Mouse (Mus musculus): ENCODE data around the gene Zfp54.
"Not testable (repeated sequence)": the region's sequence is repeated elsewhere in the genome, so short reads cannot be mapped to it uniquely, and the experiment has no call there.

The Zfp54 gene

GRCm38 (mm10) chr17:21422664-21423599 is at the start of gene Zfp54:
TSS of gene Zfp54 (plus strand) at chr17:21423227.
- DNase-seq (ENCODE audit: low read depth, low spot score), result peak; percentile 74

GRCm38 (mm10) chr17:21375311-21375710 is 47.7 kb upstream of the Zfp54 start:
- peak; percentile 69 for DNase-seq (ENCODE audit: low read depth, low spot score)

DNA sequence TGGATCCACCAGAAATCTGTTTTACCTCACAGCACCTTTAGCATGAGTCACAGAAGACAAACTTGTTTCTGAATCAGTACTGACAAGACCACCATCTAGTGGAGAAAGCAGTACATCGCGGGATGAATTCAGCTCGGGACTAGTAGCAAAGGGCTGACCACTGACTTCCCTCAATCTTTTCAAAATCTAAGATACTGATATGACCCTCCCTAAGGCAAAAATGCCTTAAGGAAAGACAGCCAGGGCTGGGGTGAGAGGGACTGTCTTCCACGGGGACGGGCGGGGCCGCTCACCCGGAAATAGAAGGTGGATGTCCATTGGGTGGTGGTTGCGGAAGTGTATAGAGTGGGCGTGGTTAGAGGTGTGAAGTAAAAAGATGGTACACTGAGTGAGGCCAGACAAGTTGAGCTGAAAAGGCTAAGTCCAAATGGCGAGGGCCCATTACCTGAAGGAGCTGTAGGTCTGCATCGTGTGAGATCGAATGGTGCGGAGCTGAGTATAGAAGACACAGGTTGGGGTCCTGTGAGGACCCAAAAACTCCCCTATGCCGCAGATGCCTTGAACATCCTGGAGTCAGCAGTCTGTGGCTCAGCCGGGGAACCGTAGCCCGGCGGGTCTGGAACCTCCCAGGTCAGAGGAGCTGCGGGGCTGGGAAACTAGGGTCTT is 39.5 kb upstream of the Zfp54 start, which contains the start of gene Zfp677:
Gene Zfp677, plus strand, starts transcription at position 358 of the 666 bp plus-strand sequence.
- DNase-seq (ENCODE audit: low read depth, low spot score), result peak; percentile 64

GRCm38 (mm10) chr17:21384057-21384411 is 39.0 kb upstream of the Zfp54 start:
- no peak for DNase-seq (ENCODE audit: low read depth, low spot score)

DNA sequence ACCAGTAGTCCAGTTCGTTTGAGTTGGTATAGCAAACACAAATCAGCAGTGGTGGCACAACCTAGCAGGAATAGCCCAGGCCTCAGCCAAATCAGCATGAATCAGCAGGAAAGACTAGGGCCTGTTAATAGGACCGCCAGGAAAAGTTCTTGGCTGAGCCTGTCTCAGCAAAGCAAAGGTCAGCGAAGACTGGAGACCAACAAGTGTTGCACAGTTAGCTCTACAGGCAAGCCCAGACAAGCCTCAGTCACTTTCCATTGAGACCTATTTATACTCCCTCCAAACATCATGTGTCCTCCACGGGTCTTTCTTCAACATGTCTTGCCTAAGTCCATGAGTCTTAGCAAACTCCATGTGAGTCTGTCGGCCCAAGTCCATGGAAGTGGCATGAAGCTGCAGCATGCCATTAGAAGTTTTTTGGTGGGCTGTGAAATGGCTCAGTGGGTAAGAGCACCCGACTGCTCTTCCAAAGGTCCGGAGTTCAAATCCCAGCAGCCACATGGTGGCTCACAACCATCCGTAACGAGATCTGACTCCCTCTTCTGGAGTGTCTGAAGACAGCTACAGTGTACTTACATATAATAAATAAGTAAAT is 15.9 kb downstream of the Zfp54 start:
- peak; percentile 20 for DNase-seq (ENCODE audit: low read depth, low spot score)

DNA sequence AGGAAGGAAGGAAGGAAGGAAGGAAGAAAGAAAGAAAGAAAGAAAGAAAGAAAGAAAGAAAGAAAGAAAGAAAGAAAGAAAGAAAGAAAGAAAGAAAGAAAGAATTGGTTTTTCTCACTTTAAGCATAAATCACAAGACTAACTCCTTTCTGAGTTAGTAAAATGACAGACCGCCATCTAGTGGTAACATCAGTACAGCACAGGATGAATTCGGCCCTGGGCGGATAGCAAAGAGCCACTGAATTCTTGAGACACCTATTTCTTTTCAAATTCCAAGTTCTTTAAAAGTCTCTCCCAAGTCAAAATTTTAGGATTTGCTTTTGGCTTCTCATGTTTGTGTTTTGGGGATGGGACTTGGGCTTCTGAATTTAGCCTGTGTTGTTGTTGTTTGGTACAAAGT is 26.6 kb downstream of the Zfp54 start:
- peak; percentile 82 for DNase-seq (ENCODE audit: low read depth, low spot score)

DNA sequence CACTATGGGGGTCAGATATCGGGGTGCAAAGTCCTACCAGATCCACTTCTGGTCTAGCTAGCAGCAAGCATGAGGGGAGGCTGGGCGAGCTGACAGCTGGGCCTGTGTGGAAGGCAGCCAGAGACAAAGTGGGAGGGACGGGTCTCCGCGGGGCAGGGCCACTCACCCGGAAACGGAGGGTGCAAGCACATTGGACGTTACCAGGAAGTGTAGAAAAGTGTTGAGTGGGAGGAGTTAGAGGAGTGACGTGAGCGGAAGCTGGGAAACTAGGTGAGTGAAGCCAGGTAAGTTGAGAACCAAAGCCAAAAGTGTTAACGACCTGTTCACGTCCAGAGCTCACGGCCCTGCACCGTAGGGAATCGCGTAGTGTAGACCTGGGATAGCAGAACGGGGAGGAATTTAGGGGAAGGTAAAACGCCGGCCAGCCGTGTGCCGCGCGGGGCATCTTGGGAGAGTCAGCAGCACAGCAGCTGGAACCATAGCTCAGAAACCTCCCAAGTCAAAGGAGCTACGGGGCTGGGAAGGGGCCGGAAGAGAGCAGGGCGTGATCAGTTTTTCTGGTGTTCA is 27.2 kb downstream of the Zfp54 start, which contains the start of gene Zfp51:
Gene Zfp51, plus strand, starts transcription at position 237 of the 567 bp plus-strand sequence.
- peak; percentile 95 for DNase-seq (ENCODE audit: low read depth, low spot score)

DNA sequence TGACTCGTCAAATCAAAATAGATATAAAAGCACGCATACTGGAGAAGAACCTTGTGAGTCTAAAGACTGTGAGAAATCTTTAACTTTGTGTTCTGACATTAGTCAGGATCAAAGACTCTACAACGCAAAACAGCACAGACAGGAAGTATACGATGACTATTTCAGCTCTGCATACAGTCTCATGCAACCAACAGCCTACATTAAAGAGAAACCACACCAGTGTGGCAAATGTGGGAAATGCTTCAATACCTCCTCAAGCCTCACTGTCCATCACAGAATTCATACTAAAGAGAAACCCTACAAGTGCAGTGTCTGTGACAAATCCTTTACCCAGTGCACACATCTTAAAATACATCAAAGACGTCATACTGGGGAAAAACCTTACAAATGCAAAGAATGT is 40.5 kb downstream of the Zfp54 start:
- no peak for DNase-seq (ENCODE audit: low read depth, low spot score)

- no peak for DNase-seq (ENCODE audit: low read depth, low spot score)
Measured at GRCm38 (mm10) chr17:21472032-21472652, 49.1 kb downstream of the Zfp54 start.

DNA sequence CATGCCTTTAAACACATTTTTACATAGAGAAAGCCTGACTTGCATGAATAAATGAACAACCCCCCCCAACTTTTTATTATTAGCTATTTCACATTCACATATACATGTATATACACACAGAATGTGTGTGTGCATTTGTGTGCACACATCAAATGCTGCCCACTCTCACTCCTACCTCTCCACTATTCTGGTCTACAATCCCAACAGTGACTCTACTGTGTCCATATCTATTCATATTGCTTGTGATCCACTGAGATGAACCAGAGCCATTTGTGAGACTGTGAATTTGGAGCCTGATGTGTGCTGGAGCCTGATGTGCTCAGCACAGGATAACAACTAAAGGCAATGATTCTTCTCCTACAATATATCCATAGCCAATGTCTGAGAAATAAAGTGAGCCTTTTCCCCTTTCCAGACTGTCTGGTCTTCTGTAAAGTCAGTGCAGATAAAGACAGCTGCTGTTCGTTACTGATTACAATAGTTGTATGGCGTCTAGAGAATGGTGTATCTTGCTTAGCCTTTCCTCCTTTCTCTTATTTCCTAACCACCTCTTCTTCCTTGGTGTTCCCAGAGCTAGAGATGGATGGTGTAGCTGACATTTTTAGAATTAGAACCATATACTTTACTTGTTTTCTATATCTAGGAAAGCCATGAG is 49.8 kb downstream of the Zfp54 start:
- DNase-seq (ENCODE audit: low read depth, low spot score), result no peak

DNA sequence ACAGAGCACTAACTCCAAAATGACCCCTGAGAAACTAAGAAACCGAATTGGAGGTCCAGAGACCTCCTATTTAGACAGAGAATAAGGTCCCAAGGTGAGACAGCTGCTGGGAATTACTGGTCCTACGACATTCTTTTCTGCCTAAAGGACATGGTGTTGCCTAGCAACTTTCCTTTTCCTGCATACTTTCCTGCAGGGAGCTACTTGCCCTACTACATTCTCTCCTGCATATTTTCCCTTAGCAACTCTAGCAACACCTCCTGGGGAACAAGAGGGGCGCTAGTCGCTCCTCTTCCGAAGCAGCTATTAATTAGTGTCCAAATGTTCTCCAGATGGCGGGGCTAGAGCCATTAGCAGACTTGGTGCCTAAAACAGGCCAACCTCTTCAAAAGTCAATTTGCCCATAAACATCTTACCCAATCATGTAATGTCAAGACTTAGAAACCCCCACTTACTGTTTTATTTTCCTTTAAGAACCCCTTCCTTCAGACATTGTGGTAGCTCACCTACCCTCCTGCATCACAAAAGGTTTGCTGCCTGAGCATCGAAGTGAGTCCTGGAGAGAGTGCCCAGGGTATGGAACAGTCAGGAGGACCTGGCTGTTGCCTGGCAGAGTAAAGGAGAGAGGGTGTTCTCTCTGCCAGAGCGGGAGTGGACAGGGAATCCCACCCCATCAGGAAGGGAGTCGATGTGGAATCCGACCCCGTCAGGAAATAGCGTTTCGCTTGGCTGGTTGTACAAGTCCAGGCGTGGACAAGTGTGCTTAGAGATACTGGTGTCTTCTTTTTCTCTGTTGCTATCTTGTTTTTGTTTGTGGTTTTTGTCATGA is 50.5 kb downstream of the Zfp54 start:
- DNase-seq (ENCODE audit: low read depth, low spot score), result peak; percentile 63

GRCm38 (mm10) chr17:21474729-21475128 is 51.7 kb downstream of the Zfp54 start:
- DNase-seq (ENCODE audit: low read depth, low spot score), result not testable (repeated sequence)

- not testable (repeated sequence) for DNase-seq (ENCODE audit: low read depth, low spot score)
Measured at GRCm38 (mm10) chr17:21475290-21475689, 52.3 kb downstream of the Zfp54 start.

- DNase-seq (ENCODE audit: low read depth, low spot score), result not testable (repeated sequence)
Measured at GRCm38 (mm10) chr17:21476351-21476750, 53.3 kb downstream of the Zfp54 start.

GRCm38 (mm10) chr17:21478103-21478777 is 55.2 kb downstream of the Zfp54 start:
- not testable (repeated sequence) for DNase-seq (ENCODE audit: low read depth, low spot score)

Data from ES-CJ7 (cell line).